Mouse (Mus musculus) heart, adult 2 months (tissue): ENCODE data around the gene Rnf38. TPM values are rescaled to one million over a fixed set of nuclear protein-coding genes. Genes with fewer than 3 reads are reported as not detected.

Experiments
- DNase-seq, 2 experiments: peaks; one replicate each; pipeline ENCODE4 v3.0.0; 2021
- H3K27ac ChIP-seq: fragments of 200-600 bp; 2 replicates; pipeline ENCODE4 v1.8.1; 2022
- H3K27me3 ChIP-seq: fragments of 200-500 bp; 2 replicates; pipeline ENCODE4 v1.6.1; 2012; ENCODE audit warnings: mild to moderate bottlenecking, low read length, inconsistent platforms, mixed read lengths; ENCODE audit not compliant: control insufficient read depth, insufficient read depth
- H3K36me3 ChIP-seq: fragments of 200-500 bp; 2 replicates; pipeline ENCODE4 v1.6.1; 2012; ENCODE audit warnings: low read length, inconsistent platforms; ENCODE audit not compliant: control insufficient read depth, insufficient read depth
- H3K4me1 ChIP-seq: fragments of 200-500 bp; 2 replicates; pipeline ENCODE4 v1.6.1; 2011; ENCODE audit warnings: low read length; ENCODE audit not compliant: control insufficient read depth, insufficient read depth
- H3K4me3 ChIP-seq: fragments of 200-600 bp; 2 replicates; pipeline ENCODE4 v1.8.1; 2022
- H3K79me2 ChIP-seq: fragments of 200-500 bp; replicated peaks from 2 replicates; pipeline ENCODE4 v1.6.1; 2012; ENCODE audit warnings: mild to moderate bottlenecking, inconsistent platforms, low read length, moderate library complexity, mixed read lengths; ENCODE audit not compliant: control insufficient read depth, insufficient read depth
- H3K9ac ChIP-seq: fragments of 200-500 bp; 2 replicates; pipeline ENCODE4 v1.6.1; 2012; ENCODE audit warnings: low read depth, mild to moderate bottlenecking, control low read depth, inconsistent platforms, low read length, mixed read lengths
- CTCF ChIP-seq: fragments of 200-600 bp; IDR thresholded peaks from 2 replicates; pipeline ENCODE4 v1.8.1; 2022; ENCODE audit warnings: antibody characterized with exemption, mild to moderate bottlenecking, moderate library complexity
- EP300 ChIP-seq: fragments of 200-500 bp; IDR thresholded peaks from 2 replicates; pipeline ENCODE4 v1.6.1; 2011; ENCODE audit warnings: low read depth, low read length, control low read depth; ENCODE audit not compliant: insufficient read depth
- POLR2A ChIP-seq: fragments of 200-500 bp; IDR thresholded peaks from 2 replicates; pipeline ENCODE4 v1.6.1; 2011; ENCODE audit warnings: mild to moderate bottlenecking, low read depth, low read length, control low read depth; ENCODE audit not compliant: insufficient read depth
- WGBS: fragments of 180-500 bp; shearing (Covaris S2); methylation state at CpG from one replicate; pipeline ENCODE4 v1.1.7; 2018; 5-methylcytosine and 5-hydroxymethylcytosine counted together
- intact Hi-C: fragments of 180-260 bp; cut with DNase I; formaldehyde crosslinking; loops from one replicate; pipeline ENCODE4 v1.15.1; 2025
- microRNA-seq, 2 experiments: library from miRNA; unstranded; fragments of <30 nt; microRNA quantifications; one replicate each; pipeline ENCODE4 v1.2.0; 2021
- polyA plus RNA-seq: library from polyadenylated mRNA; depleted of rRNA; stranded (reverse); fragments of >200 nt; gene quantifications from 2 replicates; pipeline ENCODE4 v1.2.3, GENCODE M21; 2012; rRNA removed
- total RNA-seq, 2 experiments: library from RNA; stranded (reverse); gene quantifications; 2 replicates each; pipeline ENCODE4 v1.2.3; 2021

Rnf38 gene
- total and polyA plus RNA-seq, 3 experiments = 24.8 to 62.0 (median 32.0) TPM

- peak in 1 of 2 experiments; percentile 28 for DNase-seq
- TF ChIP-seq EP300 (peak; percentile 48; the same call in 1 of the 2 replicates), CTCF (no peak), POLR2A (no peak)
- H3K4me1 ChIP-seq = peaks cover 2% of the 10 kb centered on the region
- no peaks in the 10 kb centered on the region for H3K36me3 ChIP-seq
- peak within 1 kb of the TSS; percentile 17; the same call in 1 of the 2 replicates for H3K4me3 ChIP-seq
- H3K27ac ChIP-seq = peak within 1 kb of the TSS; percentile 23; the same call in 1 of the 2 replicates
- WGBS = 14% methylated on average over 11 of the region's 11 CpGs
- no peak within 1 kb of the TSS; the same call in 1 of the 2 replicates for H3K9ac ChIP-seq
- intact Hi-C loops = no loop called here
- no peaks in the 10 kb centered on the region for H3K27me3 ChIP-seq
- no peaks in the 10 kb centered on the region for H3K79me2 ChIP-seq
Measured at GRCm38 (mm10) chr4:44083945-44084344, 149.6 kb downstream of the Rnf38 start, which contains the start of gene Gne. Gene Gne (minus strand): TSS chr4:44084177.

GRCm38 (mm10) chr4:44078358-44078933 is 155.1 kb downstream of the Rnf38 start:
- no peak for DNase-seq
- H3K4me3 ChIP-seq = no peak overlapping the region
- H3K27ac ChIP-seq = no peak overlapping the region
- no peaks in the 10 kb centered on the region for H3K79me2 ChIP-seq
- no peaks in the 10 kb centered on the region for H3K27me3 ChIP-seq
- H3K36me3 ChIP-seq = no peaks in the 10 kb centered on the region
- TF ChIP-seq EP300 = no peak
- TF ChIP-seq CTCF = no peak
- TF ChIP-seq POLR2A = no peak
- intact Hi-C loops = loop anchor here (10.0 kb wide), 1 partner anchor 156 kb away; the partner anchor contains the start of gene Rnf38
- 80% methylated on average over 7 of the region's 7 CpGs for WGBS
- no peak overlapping the region for H3K9ac ChIP-seq
- peaks cover 2% of the 10 kb centered on the region for H3K4me1 ChIP-seq

Small RNAs within 50 kb of the gene (microRNA-seq; reads per million reads assigned to microRNA genes)
- gene Mir5106 = 0 reads per million in 2 experiments

Other genes with a start within 250 kb of the Rnf38 start
- gene Clta, start 229.3 kb downstream of the Rnf38 start, total RNA-seq = 10 to 100 TPM; 75.8 to 78.6 TPM
- gene Clta, start 229.3 kb downstream of the Rnf38 start, polyA plus RNA-seq = 64.6 and 68.4 TPM in 2 replicates
- 10 to 100 TPM; 24.5 to 27.7 TPM for gene Gne, start 149.6 kb downstream of the Rnf38 start, total RNA-seq
- gene Gne, start 149.6 kb downstream of the Rnf38 start, polyA plus RNA-seq = 12.9 and 17.8 TPM in 2 replicates
- under 1 TPM in 1 of 2 experiments, not detected in 1; 0.16 TPM for gene Melk, start 67.1 kb upstream of the Rnf38 start, total RNA-seq
- 0.10 and 0.18 TPM in 2 replicates for gene Melk, start 67.1 kb upstream of the Rnf38 start, polyA plus RNA-seq